ENCODE assay signal across 17 mouse cellular contexts in genomic region chr7:19696336-19696873, GRCm38 (mm10). TPM values are rescaled to one million over a fixed set of nuclear protein-coding genes. Genes with fewer than 3 reads are reported as not detected.
DNase-seq lines count a peak whose midpoint lies in the region; ATAC-seq lines count a peak whose summit lies in the region.
"Had no signal": no experiment of that assay in that cellular context is flagged by ENCODE, and none has a peak within 500 bp of the region (broad histone marks: within the 10 kb centered on the region; RNA-seq: fewer than 3 reads in every experiment).

No protein-coding gene starts in this region.

- H3K36me3 ChIP-seq in heart, embryonic 12.5 days: peaks cover 18% of the 10 kb centered on the region
- H3K36me3 ChIP-seq in neural tube, embryonic 15.5 days: 0 out of 2 replicates have a peak, but pooled peaks cover 4% of the 10 kb centered on the region

- peak overlapping the region; percentile 95; the same call in 1 of the 2 replicates for H3K27ac ChIP-seq in heart, embryonic 12.5 days (ENCODE audit: poor library complexity, severe bottlenecking)
- no peak overlapping the region for H3K27ac ChIP-seq in neural tube, embryonic 15.5 days (replicated peaks)
- H3K27ac ChIP-seq: embryonic facial prominence, embryonic 15.5 days; lung, embryonic 15.5 days; midbrain, embryonic 13.5 days; neural tube, embryonic 13.5 days had no signal

- DNase-seq in heart, adult 9 months (ENCODE audit: low spot score in 2 of 2): no peak
- no peak for DNase-seq in neural tube, embryonic 10.5 days (ENCODE audit: extremely low spot score, low spot score)
- peak; percentile 20 for DNase-seq in liver
- DNase-seq in ovary, adult 18-20 months (ENCODE audit: low spot score): no peak
- no peak for DNase-seq in cerebellum, adult 18-20 months
- DNase-seq: adrenal gland, postnatal 14 days; gastrocnemius, postnatal 14 days; heart, postnatal 36 days; kidney, adult 18-20 months; right cerebral cortex, adult 18-20 months; thymus, adult 18-20 months had no signal

- H3K4me2 ChIP-seq in heart, embryonic 12.5 days: 0 out of 2 replicates have a peak overlapping the region, but pooled peaks have one; percentile 86
- 0 out of 2 replicates have a peak overlapping the region, but pooled peaks have one; percentile 60 for H3K4me2 ChIP-seq in neural tube, embryonic 15.5 days
- H3K4me2 ChIP-seq: embryonic facial prominence, embryonic 15.5 days; lung, embryonic 15.5 days; midbrain, embryonic 13.5 days; neural tube, embryonic 13.5 days had no signal

- no peak overlapping the region for H3K4me3 ChIP-seq in heart, embryonic 12.5 days
- no peak overlapping the region for H3K4me3 ChIP-seq in neural tube, embryonic 15.5 days (replicated peaks)
- H3K4me3 ChIP-seq: embryonic facial prominence, embryonic 15.5 days; lung, embryonic 15.5 days; midbrain, embryonic 13.5 days; neural tube, embryonic 13.5 days had no signal

- no peaks in the 10 kb centered on the region for H3K9me3 ChIP-seq in heart, embryonic 12.5 days (replicated peaks)
- H3K9me3 ChIP-seq in neural tube, embryonic 15.5 days (replicated peaks): no peaks in the 10 kb centered on the region
- H3K9me3 ChIP-seq: embryonic facial prominence, embryonic 15.5 days; lung, embryonic 15.5 days; midbrain, embryonic 13.5 days; neural tube, embryonic 13.5 days had no signal

- no peak for ATAC-seq in heart, embryonic 12.5 days (ENCODE audit: insufficient number of reproducible peaks, low FRiP score)
- ATAC-seq in neural tube, embryonic 15.5 days (ENCODE audit: low FRiP score): no peak
- ATAC-seq: midbrain, embryonic 13.5 days had no signal

- H3K27me3 ChIP-seq in heart, embryonic 12.5 days (replicated peaks): no peaks in the 10 kb centered on the region
- no peaks in the 10 kb centered on the region for H3K27me3 ChIP-seq in neural tube, embryonic 15.5 days (replicated peaks)
- H3K27me3 ChIP-seq: embryonic facial prominence, embryonic 15.5 days; lung, embryonic 15.5 days; midbrain, embryonic 13.5 days had no signal

- 87% methylated on average over 34 of the region's 34 CpGs for WGBS in heart, embryonic 12.5 days
- 96% methylated on average over 34 of the region's 34 CpGs for WGBS in neural tube, embryonic 15.5 days

- peaks cover 62% of the 10 kb centered on the region for H3K4me1 ChIP-seq in heart, embryonic 12.5 days (replicated peaks)
- peaks cover 32% of the 10 kb centered on the region for H3K4me1 ChIP-seq in neural tube, embryonic 15.5 days

- H3K9ac ChIP-seq in heart, embryonic 12.5 days: 0 out of 2 replicates have a peak overlapping the region, but pooled peaks have one; percentile 11
- H3K9ac ChIP-seq in neural tube, embryonic 15.5 days (replicated peaks): no peak overlapping the region
- H3K9ac ChIP-seq: embryonic facial prominence, embryonic 15.5 days; lung, embryonic 15.5 days; midbrain, embryonic 13.5 days; neural tube, embryonic 13.5 days had no signal

RNA-seq across cellular contexts. Expression of gene Apoe, which starts 2.6 kb away (rescaled TPM):
- polyA plus RNA-seq in heart, embryonic 12.5 days (2016; fragmentation: Nextera tagmentation; extraction: Ambion mirVana): 399 and 400 TPM in 2 replicates
- 643 and 683 TPM in 2 replicates for polyA plus RNA-seq in neural tube, embryonic 15.5 days (2015; fragmentation: Nextera tagmentation; extraction: Ambion mirVana)

RNA-seq across cellular contexts. Expression of gene Apoc1, which starts 3.9 kb away (rescaled TPM):
- polyA plus RNA-seq in heart, embryonic 12.5 days (2016; fragmentation: Nextera tagmentation; extraction: Ambion mirVana): 6.7 and 8.9 TPM in 2 replicates
- 6.5 and 7.3 TPM in 2 replicates for polyA plus RNA-seq in neural tube, embryonic 15.5 days (2015; fragmentation: Nextera tagmentation; extraction: Ambion mirVana)

RNA-seq across cellular contexts. Expression of gene Apoc4, which starts 15.1 kb away (rescaled TPM):
- polyA plus RNA-seq in heart, embryonic 12.5 days (2016; fragmentation: Nextera tagmentation; extraction: Ambion mirVana): 0.41 TPM in 1 of 2 replicates, not detected in the other
- 0.38 and 0.75 TPM in 2 replicates for polyA plus RNA-seq in neural tube, embryonic 15.5 days (2015; fragmentation: Nextera tagmentation; extraction: Ambion mirVana)
- polyA plus RNA-seq: midbrain, embryonic 13.5 days had no signal

RNA-seq across cellular contexts. Expression of gene Gm44805, which starts 15.2 kb away (rescaled TPM):
- not detected in 2 replicates for polyA plus RNA-seq in heart, embryonic 12.5 days (2016; fragmentation: Nextera tagmentation; extraction: Ambion mirVana)
- polyA plus RNA-seq in neural tube, embryonic 15.5 days (2015; fragmentation: Nextera tagmentation; extraction: Ambion mirVana): not detected in 2 replicates
- polyA plus RNA-seq: embryonic facial prominence, embryonic 15.5 days; lung, embryonic 15.5 days; midbrain, embryonic 13.5 days; neural tube, embryonic 13.5 days had no signal

RNA-seq across cellular contexts. Expression of gene Apoc2, which starts 18.7 kb away (rescaled TPM):
- polyA plus RNA-seq in heart, embryonic 12.5 days (2016; fragmentation: Nextera tagmentation; extraction: Ambion mirVana): 1.6 and 5.4 TPM in 2 replicates
- polyA plus RNA-seq in neural tube, embryonic 15.5 days (2015; fragmentation: Nextera tagmentation; extraction: Ambion mirVana): 1.8 TPM in 2 replicates
